Mouse (Mus musculus) ES-Bruce4 (cell line): ENCODE data around the gene Acsm4. TPM values are rescaled to one million over a fixed set of nuclear protein-coding genes. Genes with fewer than 3 reads are reported as not detected.
A peak's percentile ranks its signal among the peaks of the same experiment; 100 is the strongest.

Source experiments
- H3K27ac ChIP-seq: 2 replicates; pipeline ENCODE4 v1.5.1; 2012; ENCODE audit warnings: low read length, inconsistent platforms; ENCODE audit not compliant: insufficient read depth
- H3K27me3 ChIP-seq: 2 replicates; pipeline ENCODE4 v1.6.1; 2012; ENCODE audit warnings: mild to moderate bottlenecking, low read length, inconsistent platforms; ENCODE audit not compliant: control insufficient read depth, poor library complexity, insufficient read depth, severe bottlenecking
- H3K36me3 ChIP-seq: 2 replicates; pipeline ENCODE4 v1.6.1; 2012; ENCODE audit warnings: inconsistent platforms, mild to moderate bottlenecking, low read length, moderate library complexity; ENCODE audit not compliant: control insufficient read depth, poor library complexity, insufficient read depth, severe bottlenecking
- H3K4me1 ChIP-seq: one replicate; pipeline ENCODE4 v1.8.1; 2011; ENCODE audit warnings: low read length; ENCODE audit not compliant: control insufficient read depth, insufficient read depth
- H3K4me3 ChIP-seq: 2 replicates; pipeline ENCODE4 v1.5.1; 2011; ENCODE audit warnings: low read depth, mild to moderate bottlenecking, low read length
- H3K9ac ChIP-seq: 2 replicates; pipeline ENCODE4 v1.6.1; 2012; ENCODE audit warnings: low read depth, mild to moderate bottlenecking, inconsistent platforms; ENCODE audit not compliant: poor library complexity, severe bottlenecking
- H3K9me3 ChIP-seq: replicated peaks from 2 replicates; pipeline ENCODE4 v1.6.1; 2012; ENCODE audit warnings: mild to moderate bottlenecking, low read length, inconsistent platforms; ENCODE audit not compliant: control insufficient read depth, poor library complexity, insufficient read depth, severe bottlenecking
- CTCF ChIP-seq: IDR thresholded peaks from one replicate; pipeline ENCODE4 v1.8.1; 2011; ENCODE audit warnings: low read depth, low read length
- EP300 ChIP-seq: IDR thresholded peaks from 2 replicates; pipeline ENCODE4 v1.6.1; 2011; ENCODE audit warnings: low read depth, low read length; ENCODE audit not compliant: insufficient read depth
- POLR2A ChIP-seq: IDR thresholded peaks from one replicate; pipeline ENCODE4 v1.8.1; 2011; ENCODE audit warnings: low read length; ENCODE audit not compliant: insufficient read depth
- polyA plus RNA-seq: library from polyadenylated mRNA; stranded (reverse); fragments of >200 nt; gene quantifications from 2 replicates; pipeline ENCODE4 v1.2.4, GENCODE M21; 2011; ENCODE audit warnings: low read depth; ENCODE audit not compliant: missing spikeins, insufficient read depth, insufficient read length

Gene Acsm4
- polyA plus RNA-seq, 1 experiment, result not detected

DNA sequence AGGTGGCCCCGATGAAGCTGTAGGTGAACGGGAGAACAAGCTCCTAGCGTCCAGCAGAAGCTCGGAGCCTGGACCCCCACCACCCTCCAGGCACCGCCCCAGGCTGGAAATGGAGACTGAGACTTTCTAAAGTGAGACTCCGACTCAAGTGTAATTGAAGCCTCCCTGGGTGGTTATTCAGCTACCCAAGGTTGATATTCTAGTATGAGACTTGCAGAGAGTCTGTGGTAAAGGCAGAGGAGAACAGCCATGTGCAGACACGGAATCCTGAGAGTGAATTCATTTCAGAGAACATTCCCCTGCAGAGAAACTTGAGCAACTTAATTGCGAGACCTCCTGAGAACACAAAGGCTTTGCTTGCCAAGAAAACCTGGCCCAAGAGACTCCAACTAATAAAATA is 9.7 kb upstream of the Acsm4 start:
- H3K27ac ChIP-seq, result no peak overlapping the region
- no peak overlapping the region for H3K9ac ChIP-seq
- no peaks in the 10 kb centered on the region for H3K9me3 ChIP-seq
- H3K27me3 ChIP-seq, result no peaks in the 10 kb centered on the region
- TF ChIP-seq POLR2A (no peak), CTCF (no peak), EP300 (no peak)
- no peaks in the 10 kb centered on the region for H3K36me3 ChIP-seq
- H3K4me3 ChIP-seq, result no peak overlapping the region
- H3K4me1 ChIP-seq, result no peaks in the 10 kb centered on the region

DNA sequence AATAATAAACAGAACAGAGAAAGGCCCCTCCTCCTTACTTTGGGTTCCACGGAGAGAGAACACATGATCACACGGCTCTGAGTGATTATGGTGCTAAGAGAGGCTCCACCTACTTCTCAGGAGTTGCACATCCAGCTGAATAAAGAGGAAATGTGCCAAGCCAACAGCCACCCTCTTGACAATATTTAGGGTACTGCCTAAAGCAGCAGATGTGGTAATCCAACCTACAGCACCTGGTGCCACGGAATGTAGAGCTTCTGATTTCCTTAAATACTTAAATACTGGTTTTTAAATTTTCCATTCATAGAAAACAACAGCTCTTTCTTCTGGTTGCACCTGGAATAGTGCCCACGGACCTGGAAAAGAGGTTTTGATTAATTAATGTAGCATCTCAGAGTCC is 7.1 kb upstream of the Acsm4 start:
- Histone ChIP-seq H3K36me3 (no peaks in the 10 kb centered on the region), H3K4me3 (no peak overlapping the region), H3K27me3 (no peaks in the 10 kb centered on the region), H3K9me3 (no peaks in the 10 kb centered on the region), H3K9ac (no peak overlapping the region), H3K27ac (no peak overlapping the region), H3K4me1 (no peaks in the 10 kb centered on the region)
- TF ChIP-seq POLR2A (no peak), CTCF (no peak), EP300 (no peak)

DNA sequence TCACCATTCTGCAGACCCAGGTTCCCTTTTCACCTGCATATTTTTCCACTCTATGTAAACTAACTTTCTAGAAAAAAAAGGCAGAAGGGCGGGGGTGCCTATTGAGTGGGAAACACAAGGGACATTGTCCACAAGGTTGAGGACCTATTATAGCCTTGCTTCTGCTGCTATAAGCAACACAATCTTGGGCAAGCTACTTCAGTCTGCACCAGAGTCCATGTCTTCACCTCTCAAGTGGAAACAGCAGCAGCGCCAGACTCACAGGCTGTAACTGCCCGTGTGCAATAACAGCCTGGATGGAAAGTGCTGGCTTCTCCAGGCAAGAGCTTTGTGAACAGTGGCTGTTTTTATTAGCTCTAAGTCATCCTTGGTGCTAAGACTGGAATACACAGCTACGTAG is 2.5 kb downstream of the Acsm4 start:
- Histone ChIP-seq H3K4me1 (no peaks in the 10 kb centered on the region), H3K27ac (no peak overlapping the region), H3K9ac (no peak overlapping the region), H3K4me3 (no peak overlapping the region), H3K36me3 (no peaks in the 10 kb centered on the region), H3K27me3 (no peaks in the 10 kb centered on the region), H3K9me3 (no peaks in the 10 kb centered on the region)
- TF ChIP-seq EP300 (no peak), POLR2A (no peak), CTCF (no peak)

DNA sequence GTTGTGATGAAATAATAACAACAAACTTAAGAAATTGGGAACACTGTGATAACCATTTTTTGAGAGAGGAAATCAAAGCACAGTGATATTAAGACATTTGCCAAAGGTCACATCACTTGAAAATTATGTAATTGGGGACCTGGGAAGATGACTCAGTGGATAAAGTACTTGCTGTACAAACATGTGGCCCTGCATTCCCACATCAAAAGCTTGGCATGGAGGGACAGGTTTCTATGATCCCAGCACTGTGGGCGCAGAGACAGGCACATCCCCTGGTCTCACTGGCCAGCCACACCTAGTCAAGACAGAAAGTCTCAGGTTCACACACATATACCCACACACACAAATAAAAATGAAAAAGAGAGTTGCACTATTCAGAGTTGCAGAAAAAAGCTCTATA is 5.1 kb downstream of the Acsm4 start:
- H3K9ac ChIP-seq, result no peak overlapping the region
- TF ChIP-seq EP300 (no peak), POLR2A (no peak), CTCF (no peak)

DNA sequence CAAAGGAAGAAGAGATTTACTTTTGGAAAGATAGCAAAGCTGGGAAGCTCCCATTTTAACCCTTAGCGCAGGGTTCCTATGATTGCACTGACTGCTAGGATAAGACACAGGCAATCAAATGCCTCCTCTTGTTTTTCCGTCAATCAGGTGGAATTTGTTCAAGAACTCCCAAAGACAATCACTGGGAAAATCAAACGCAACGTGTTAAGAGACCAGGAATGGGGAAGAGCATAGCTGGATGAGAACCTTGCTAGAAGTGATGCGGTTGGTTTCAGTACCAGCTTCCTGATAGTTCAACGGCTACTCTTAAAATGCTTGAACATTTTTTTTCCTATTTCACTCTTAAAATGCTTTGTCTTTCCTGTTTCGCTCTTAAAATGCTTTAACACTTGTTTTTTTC is 24.3 kb downstream of the Acsm4 start:
- H3K27ac ChIP-seq, result no peak overlapping the region
- TF ChIP-seq CTCF, result no peak
- TF ChIP-seq POLR2A, result no peak
- TF ChIP-seq EP300, result no peak
- H3K4me1 ChIP-seq, result no peaks in the 10 kb centered on the region
- H3K9ac ChIP-seq, result no peak overlapping the region
- peaks cover 2% of the 10 kb centered on the region; the same call in 1 of the 2 replicates for H3K9me3 ChIP-seq
- no peaks in the 10 kb centered on the region for H3K27me3 ChIP-seq
- peaks cover 29% of the 10 kb centered on the region for H3K36me3 ChIP-seq
- H3K4me3 ChIP-seq, result no peak overlapping the region

More for the DNA sequence above, 5.1 kb downstream of the Acsm4 start:
- Histone ChIP-seq H3K27me3 (no peaks in the 10 kb centered on the region), H3K27ac (no peak overlapping the region), H3K4me3 (no peak overlapping the region), H3K36me3 (no peaks in the 10 kb centered on the region), H3K9me3 (no peaks in the 10 kb centered on the region), H3K4me1 (no peaks in the 10 kb centered on the region)

DNA sequence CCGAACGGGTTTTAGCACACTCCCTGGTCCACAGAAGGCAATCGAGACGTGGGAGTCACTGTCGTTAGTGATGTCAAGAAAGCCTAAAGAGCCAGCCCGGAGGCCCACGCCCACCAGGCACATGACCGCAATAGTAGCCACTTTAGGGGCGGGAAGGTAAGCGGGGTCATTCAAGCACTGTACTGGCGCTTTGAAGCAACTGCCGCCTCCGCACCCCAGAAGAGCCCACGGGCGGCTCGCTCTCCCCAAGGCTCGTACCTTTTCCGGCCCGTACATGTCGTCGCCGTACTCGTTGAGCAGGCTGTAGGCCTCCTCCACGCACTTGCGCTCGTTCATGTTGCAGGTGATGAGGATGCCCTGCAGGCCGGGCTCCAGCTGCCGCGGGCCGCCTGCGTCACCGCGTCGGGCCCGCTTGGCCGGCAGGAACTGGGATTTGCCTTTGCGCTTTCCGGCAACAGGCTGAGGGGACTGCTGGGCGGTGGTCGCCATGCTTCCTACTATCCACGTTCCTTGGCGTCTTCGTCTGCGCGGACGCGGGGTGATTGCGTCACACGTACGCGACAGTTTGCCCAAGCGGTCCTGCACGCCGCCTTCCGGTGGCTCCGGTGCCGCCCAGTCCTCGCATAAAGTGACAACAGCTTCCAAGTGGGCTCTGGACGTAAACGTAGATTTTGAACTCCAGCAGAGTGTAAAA is 30.6 kb downstream of the Acsm4 start, which contains the start of gene Thumpd1:
Gene Thumpd1 (minus strand): TSS at position 546 of the 694 bp plus-strand sequence.
- peak within 1 kb of the TSS; percentile 67 for H3K9ac ChIP-seq
- no peak within 1 kb of the TSS for H3K27ac ChIP-seq
- peaks cover 29% of the 10 kb centered on the region for H3K36me3 ChIP-seq
- H3K27me3 ChIP-seq, result no peaks in the 10 kb centered on the region
- H3K4me1 ChIP-seq, result no peaks in the 10 kb centered on the region
- peaks cover 2% of the 10 kb centered on the region; the same call in 1 of the 2 replicates for H3K9me3 ChIP-seq
- peak within 1 kb of the TSS; percentile 98 for H3K4me3 ChIP-seq
- TF ChIP-seq EP300, result peak; percentile 68; the same call in 1 of the 2 replicates
- TF ChIP-seq POLR2A, result no peak
- peak; percentile 24 for TF ChIP-seq CTCF
